Mouse (Mus musculus) T-cell, adult 66 days (primary cell): ENCODE data around the gene Srpx2. TPM values are rescaled to one million over a fixed set of nuclear protein-coding genes. Genes with fewer than 3 reads are reported as not detected.

Source experiments
- total RNA-seq, 2 experiments: library from RNA; stranded (reverse); gene quantifications; 3 replicates in 1 of 2; 4 replicates in 1 of 2; pipeline ENCODE4 v1.2.4; 2023

Srpx2 gene
- not detected for total RNA-seq

DNA sequence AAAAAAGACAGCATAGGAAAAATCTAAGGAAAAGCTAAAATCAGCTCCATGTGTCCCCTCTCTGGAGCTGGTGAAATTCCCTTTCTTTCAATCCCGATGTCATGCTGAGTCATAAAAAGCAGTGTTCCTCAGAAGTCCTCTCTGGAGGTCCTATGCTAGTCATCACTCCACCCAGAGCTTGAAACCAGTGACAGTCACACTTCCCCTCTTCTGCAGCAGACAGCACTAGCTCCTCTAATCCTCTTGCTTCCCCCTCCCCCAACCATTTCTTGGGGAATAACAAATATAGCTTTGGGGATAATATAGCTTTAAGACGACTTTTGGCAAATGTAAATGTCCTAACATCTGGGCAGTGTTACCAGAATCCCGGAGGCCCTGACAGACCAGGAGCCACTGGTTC lies at the start of gene Srpx2:
Gene Srpx2 (plus strand): TSS at position 166 of the 400 bp plus-strand sequence.

DNA sequence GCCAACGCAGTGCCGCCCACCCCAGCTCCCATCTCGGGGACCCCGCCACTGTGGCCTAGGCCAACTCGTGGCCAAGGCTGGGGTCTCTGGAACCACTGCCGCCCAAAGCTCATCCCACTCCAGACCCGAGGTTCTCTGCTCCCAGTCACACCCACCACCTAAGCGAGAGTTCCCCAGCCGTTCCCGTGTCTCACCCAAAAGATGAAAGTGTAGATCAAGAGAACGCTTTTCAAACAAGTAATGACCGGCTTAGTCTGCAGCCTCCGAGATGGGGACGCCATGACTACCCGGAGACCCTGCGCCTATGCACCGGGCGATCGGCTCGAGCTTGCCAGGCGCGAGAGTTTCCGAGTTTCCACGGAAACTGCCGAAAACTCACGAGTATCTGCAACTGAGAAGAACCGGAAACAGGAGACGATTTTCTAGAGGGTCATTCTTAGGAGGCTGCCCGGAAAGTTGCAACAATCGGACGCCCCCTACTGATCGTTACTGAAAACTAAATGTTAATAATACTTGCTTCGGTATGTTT lies 10.1 kb upstream of the Srpx2 start, which contains the start of gene Tspan6:
Gene Tspan6 (minus strand): TSS at position 416 of the 529 bp plus-strand sequence.

DNA sequence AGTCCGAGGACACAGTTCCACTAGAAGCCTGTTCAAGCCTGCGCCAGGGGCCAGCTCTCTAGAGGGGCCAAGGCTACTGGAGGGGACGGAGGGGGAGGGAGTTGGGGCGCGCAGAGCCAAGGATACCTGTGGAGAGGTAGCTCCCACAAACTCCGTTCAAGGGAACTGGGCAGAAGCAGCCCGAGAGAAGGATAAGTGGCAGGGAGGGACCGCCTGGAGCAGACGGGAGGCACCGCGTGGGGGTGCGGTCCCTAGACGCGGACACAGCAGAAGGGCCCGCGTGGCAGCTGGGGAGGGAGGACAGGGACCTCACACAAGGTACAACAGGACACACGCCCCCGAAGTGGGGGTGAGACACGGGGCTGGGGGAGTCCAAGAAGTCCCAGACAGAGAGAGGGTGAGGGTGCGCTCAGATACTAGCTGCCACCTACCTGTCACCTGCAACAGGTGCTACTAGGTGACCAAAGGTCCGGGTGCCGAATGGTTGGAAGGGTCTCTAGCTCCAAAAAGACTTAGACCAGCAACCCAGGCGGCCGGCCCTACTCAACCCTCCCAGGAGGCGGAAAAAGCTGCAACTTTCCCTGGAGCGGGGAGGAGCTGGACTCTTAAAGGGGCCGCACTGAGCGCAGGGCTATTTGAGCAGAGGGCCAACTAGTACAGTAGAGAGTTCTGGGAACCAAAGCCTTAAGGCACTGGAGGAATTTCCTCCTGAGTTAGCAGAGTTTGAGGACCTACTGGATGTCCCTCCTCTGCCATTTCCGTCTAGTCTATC lies 73.2 kb downstream of the Srpx2 start, which contains the start of gene Sytl4:
Gene Sytl4 (minus strand): TSS at position 582 of the 772 bp plus-strand sequence.

Other genes with a start within 250 kb of the Srpx2 start
- gene Pcdh19, start 219.4 kb upstream of the Srpx2 start, total RNA-seq: not detected
- gene Tnmd, start 57.4 kb upstream of the Srpx2 start, total RNA-seq: not detected
- gene Tspan6, start 10.0 kb upstream of the Srpx2 start, total RNA-seq: 1 to 10 TPM; 1.4 to 1.6 TPM
- gene Sytl4, start 73.4 kb downstream of the Srpx2 start, total RNA-seq: not detected
- gene Cstf2, start 150.8 kb downstream of the Srpx2 start, total RNA-seq: 10 to 100 TPM; 42.0 to 47.0 TPM